Mouse (Mus musculus): ENCODE data around the gene Cyb5r3.
A peak's percentile ranks its signal among the peaks of the same experiment; 100 is the strongest.

The Cyb5r3 gene

GRCm38 (mm10) chr15:83168875-83169771 is 3.3 kb downstream of the Cyb5r3 start:
- DNase-seq = no peak

- DNase-seq = no peak
Measured at GRCm38 (mm10) chr15:83168311-83168710, 4.1 kb downstream of the Cyb5r3 start.

GRCm38 (mm10) chr15:83167550-83168065 is 4.8 kb downstream of the Cyb5r3 start:
- DNase-seq = no peak

GRCm38 (mm10) chr15:83167126-83167525 is 5.3 kb downstream of the Cyb5r3 start:
- DNase-seq = no peak

- DNase-seq = no peak
Measured at GRCm38 (mm10) chr15:83166642-83167041, 5.8 kb downstream of the Cyb5r3 start.

GRCm38 (mm10) chr15:83165526-83166315 is 6.7 kb downstream of the Cyb5r3 start:
- no peak for DNase-seq

GRCm38 (mm10) chr15:83164971-83165471 is 7.4 kb downstream of the Cyb5r3 start:
- DNase-seq = peak; percentile 39

GRCm38 (mm10) chr15:83162818-83163485 is 9.4 kb downstream of the Cyb5r3 start:
- peak; percentile 57 for DNase-seq

- DNase-seq = no peak
Measured at GRCm38 (mm10) chr15:83162001-83162400, 10.4 kb downstream of the Cyb5r3 start.

GRCm38 (mm10) chr15:83161062-83161748 is 11.2 kb downstream of the Cyb5r3 start:
- no peak for DNase-seq

GRCm38 (mm10) chr15:83160561-83160960 is 11.8 kb downstream of the Cyb5r3 start:
- no peak for DNase-seq

GRCm38 (mm10) chr15:83159823-83160222 is 12.6 kb downstream of the Cyb5r3 start:
- no peak for DNase-seq

GRCm38 (mm10) chr15:83158587-83159160 is 13.7 kb downstream of the Cyb5r3 start:
- no peak for DNase-seq

- DNase-seq = no peak
Measured at GRCm38 (mm10) chr15:83157667-83158064, 14.7 kb downstream of the Cyb5r3 start.

GRCm38 (mm10) chr15:83156929-83157666 is 15.3 kb downstream of the Cyb5r3 start:
- DNase-seq = peak; percentile 59

- DNase-seq = peak; percentile 47
Measured at GRCm38 (mm10) chr15:83155672-83156419, 16.5 kb downstream of the Cyb5r3 start.

GRCm38 (mm10) chr15:83154309-83154708 is 18.1 kb downstream of the Cyb5r3 start:
- no peak for DNase-seq

GRCm38 (mm10) chr15:83150694-83151093 is 21.7 kb downstream of the Cyb5r3 start:
- no peak for DNase-seq

GRCm38 (mm10) chr15:83150073-83150442 is 22.3 kb downstream of the Cyb5r3 start:
- DNase-seq = peak; percentile 25

All from kidney, adult 11 months (tissue).